Comparison of ENCODE assay signal across 23 mouse cellular contexts in the genomic region with DNA sequence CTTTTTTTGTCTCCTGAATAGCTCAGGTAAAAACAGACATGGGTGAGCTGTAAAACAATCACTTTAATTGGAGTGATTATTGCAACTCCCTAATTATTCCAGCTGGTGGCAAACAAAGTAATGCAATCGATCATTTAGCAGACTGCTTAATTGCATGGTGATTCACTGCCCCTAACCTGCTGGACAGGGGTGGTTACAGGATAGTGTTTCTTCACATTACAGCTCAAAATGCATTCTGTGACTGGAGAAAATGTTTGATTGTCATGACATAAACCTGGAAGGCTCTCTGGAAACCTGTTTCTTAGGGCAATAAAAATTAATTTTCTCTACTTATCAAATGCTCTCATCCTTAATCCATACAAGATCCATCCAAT.
DNase-seq lines count a peak whose midpoint lies in the region; ATAC-seq and TF ChIP-seq lines count a peak whose summit lies in the region.
"Had no signal": no experiment of that assay in that cellular context is flagged by ENCODE, and none has a peak within 500 bp of the region (broad histone marks: within the 10 kb centered on the region; RNA-seq: fewer than 3 reads in every experiment).

No protein-coding gene starts in this region.

- WGBS in kidney, embryonic 14.5 days, result 14% methylated on average over 1 of the region's 1 CpGs
- WGBS in kidney, adult 2 months, result 21% methylated on average over 1 of the region's 1 CpGs
- 57% methylated on average over 1 of the region's 1 CpGs for WGBS in midbrain, embryonic 13.5 days
- WGBS in midbrain, embryonic 11.5 days, result 76% methylated on average over 1 of the region's 1 CpGs
- 5% methylated on average over 1 of the region's 1 CpGs for WGBS in neural tube, embryonic 13.5 days

- H3K4me3 ChIP-seq in kidney, embryonic 14.5 days (ENCODE audit: low read length), result no peak overlapping the region
- no peak overlapping the region for H3K4me3 ChIP-seq in kidney, adult 2 months (ENCODE audit: insufficient read depth, low read depth, low read length)
- H3K4me3 ChIP-seq in midbrain, embryonic 13.5 days (replicated peaks), result no peak overlapping the region
- no peak overlapping the region for H3K4me3 ChIP-seq in midbrain, embryonic 11.5 days (ENCODE audit: low read depth, low read length)
- H3K4me3 ChIP-seq in neural tube, embryonic 13.5 days, result no peak overlapping the region
- H3K4me3 ChIP-seq: forebrain, embryonic 13.5 days had no signal

- H3K27me3 ChIP-seq in kidney, embryonic 14.5 days (ENCODE audit: control insufficient read depth, insufficient read depth, low read length), result no peaks in the 10 kb centered on the region
- H3K27me3 ChIP-seq in kidney, adult 2 months (replicated peaks; ENCODE audit: control insufficient read depth, insufficient read depth, low read length), result no peaks in the 10 kb centered on the region
- H3K27me3 ChIP-seq in midbrain, embryonic 13.5 days, result no peaks in the 10 kb centered on the region
- no peaks in the 10 kb centered on the region for H3K27me3 ChIP-seq in midbrain, embryonic 11.5 days (ENCODE audit: control insufficient read depth, insufficient read depth, low read length)
- H3K27me3 ChIP-seq in neural tube, embryonic 13.5 days, result no peaks in the 10 kb centered on the region
- H3K27me3 ChIP-seq: forebrain, embryonic 13.5 days had no signal

- TF ChIP-seq CTCF in kidney, adult 2 months (conservative IDR thresholded peaks at IDR 0.05; ENCODE audit: insufficient read depth, insufficient read length, low read depth, low read length), result no peak

- DNase-seq in kidney, adult 2 months, result no peak
- no peak for DNase-seq in midbrain, embryonic 11.5 days (ENCODE audit: low spot score, missing footprints)
- DNase-seq in mesoderm, embryonic 11.5 days (ENCODE audit: low read depth, low spot score), result peak; percentile 9
- no peak for DNase-seq in right cerebral cortex, postnatal 14 days
- DNase-seq in thymus, postnatal 10 days (ENCODE audit: low spot score in 2 of 2), result no peak
- DNase-seq: adrenal gland, adult 2 months; adrenal gland, postnatal 36 days; B cell, adult 2 months; cerebellum, adult 18-20 months; cerebellum, postnatal 10 days; gastrocnemius, postnatal 14 days; heart, postnatal 14 days; liver; lung, embryonic 14.5 days; lung, postnatal 14 days; thymus, postnatal 14 days had no signal

- H3K27ac ChIP-seq in kidney, embryonic 14.5 days (ENCODE audit: low read depth, low read length), result no peak overlapping the region
- H3K27ac ChIP-seq in kidney, adult 2 months (ENCODE audit: insufficient read depth, low read depth, low read length), result no peak overlapping the region
- peak overlapping the region; percentile 76 for H3K27ac ChIP-seq in midbrain, embryonic 13.5 days
- H3K27ac ChIP-seq in midbrain, embryonic 11.5 days (ENCODE audit: low read depth, low read length), result no peak overlapping the region
- peak overlapping the region; percentile 69 for H3K27ac ChIP-seq in neural tube, embryonic 13.5 days (replicated peaks)
- H3K27ac ChIP-seq: forebrain, embryonic 13.5 days; liver, embryonic 14.5 days had no signal

- no peak for TF ChIP-seq POLR2A in kidney, adult 2 months (IDR thresholded peaks at IDR 0.05; ENCODE audit: low read depth, low read length)

- no peak overlapping the region for H3K9ac ChIP-seq in kidney, embryonic 14.5 days (ENCODE audit: low read depth, low read length)
- no peak overlapping the region for H3K9ac ChIP-seq in midbrain, embryonic 13.5 days (replicated peaks)
- no peak overlapping the region for H3K9ac ChIP-seq in midbrain, embryonic 11.5 days (ENCODE audit: low read length)
- peak overlapping the region; percentile 41 for H3K9ac ChIP-seq in neural tube, embryonic 13.5 days
- H3K9ac ChIP-seq: forebrain, embryonic 13.5 days; liver, embryonic 14.5 days; lung, embryonic 14.5 days had no signal

- no peaks in the 10 kb centered on the region for H3K36me3 ChIP-seq in kidney, embryonic 14.5 days (ENCODE audit: control insufficient read depth, insufficient read depth, low read length)
- no peaks in the 10 kb centered on the region for H3K36me3 ChIP-seq in kidney, adult 2 months (ENCODE audit: control insufficient read depth, insufficient read depth, low read length)
- no peaks in the 10 kb centered on the region for H3K36me3 ChIP-seq in midbrain, embryonic 13.5 days
- H3K36me3 ChIP-seq in midbrain, embryonic 11.5 days (ENCODE audit: control insufficient read depth, insufficient read depth, low read length), result no peaks in the 10 kb centered on the region
- no peaks in the 10 kb centered on the region for H3K36me3 ChIP-seq in neural tube, embryonic 13.5 days

- H3K4me2 ChIP-seq in kidney, embryonic 14.5 days (replicated peaks; ENCODE audit: low read depth, low read length), result no peak overlapping the region
- H3K4me2 ChIP-seq in midbrain, embryonic 13.5 days (replicated peaks), result no peak overlapping the region; the same call in 1 of the 2 replicates
- no peak overlapping the region for H3K4me2 ChIP-seq in midbrain, embryonic 11.5 days
- H3K4me2 ChIP-seq in neural tube, embryonic 13.5 days, result 0 out of 2 replicates have a peak overlapping the region, but pooled peaks have one; percentile 5
- H3K4me2 ChIP-seq: forebrain, embryonic 13.5 days; lung, embryonic 14.5 days had no signal

- peak; percentile 80; the same call in 1 of the 2 replicates for ATAC-seq in kidney, embryonic 14.5 days (ENCODE audit: low FRiP score, low TSS enrichment)
- peak; percentile 53; the same call in 1 of the 2 replicates for ATAC-seq in midbrain, embryonic 13.5 days
- no peak for ATAC-seq in midbrain, embryonic 11.5 days (ENCODE audit: low FRiP score)
- peak; percentile 64 for ATAC-seq in neural tube, embryonic 13.5 days (ENCODE audit: low read depth)
- ATAC-seq: activated CD4-positive, CD25-positive, alpha-beta regulatory T cell, adult 4 months; intestine, embryonic 16.5 days had no signal

- no peaks in the 10 kb centered on the region for H3K4me1 ChIP-seq in kidney, embryonic 14.5 days (ENCODE audit: control insufficient read depth, insufficient read depth, low read length)
- no peaks in the 10 kb centered on the region for H3K4me1 ChIP-seq in kidney, adult 2 months (ENCODE audit: control insufficient read depth, insufficient read depth, low read length)
- H3K4me1 ChIP-seq in midbrain, embryonic 13.5 days (replicated peaks), result peaks cover 12% of the 10 kb centered on the region
- H3K4me1 ChIP-seq in midbrain, embryonic 11.5 days (ENCODE audit: control insufficient read depth, insufficient read depth, low read length), result no peaks in the 10 kb centered on the region
- peaks cover 14% of the 10 kb centered on the region for H3K4me1 ChIP-seq in neural tube, embryonic 13.5 days (replicated peaks)

- no peaks in the 10 kb centered on the region for H3K9me3 ChIP-seq in kidney, embryonic 14.5 days (ENCODE audit: control insufficient read depth, low read length)
- H3K9me3 ChIP-seq in midbrain, embryonic 13.5 days, result no peaks in the 10 kb centered on the region
- no peaks in the 10 kb centered on the region for H3K9me3 ChIP-seq in midbrain, embryonic 11.5 days (ENCODE audit: control insufficient read depth, low read length)
- no peaks in the 10 kb centered on the region for H3K9me3 ChIP-seq in neural tube, embryonic 13.5 days
- H3K9me3 ChIP-seq: forebrain, embryonic 13.5 days had no signal

Comparison
In these comparisons a context has a peak if more than half of its experiments do, and no peak if none do; other contexts are left out.
1. H3K27ac ChIP-seq: peak in midbrain, embryonic 13.5 days (single experiment) and neural tube, embryonic 13.5 days (single experiment); none in kidney, embryonic 14.5 days (single experiment), kidney, adult 2 months (single experiment) and midbrain, embryonic 11.5 days (single experiment).